Mouse (Mus musculus) lung, adult 2 months (tissue): ENCODE results near the gene Pmepa1. TPM values are rescaled to one million over a fixed set of nuclear protein-coding genes. Genes with fewer than 3 reads are reported as not detected.

Experiments used
- DNase-seq: peaks from one replicate; pipeline ENCODE4 v3.0.0; 2022
- H3K4me1 ChIP-seq: fragments of 200-500 bp; 2 replicates; pipeline ENCODE4 v1.6.1; 2011; ENCODE audit warnings: low read length; ENCODE audit not compliant: control insufficient read depth, insufficient read depth
- H3K4me3 ChIP-seq: fragments of 200-500 bp; replicated peaks from 2 replicates; pipeline ENCODE3; 2011; ENCODE audit warnings: low read depth, mild to moderate bottlenecking, control low read depth, low read length; ENCODE audit errors: extremely low read depth
- CTCF ChIP-seq: fragments of 200-500 bp; IDR thresholded peaks from 2 replicates; pipeline ENCODE4 v1.5.1; 2011; ENCODE audit warnings: mild to moderate bottlenecking, low read length, control low read depth; ENCODE audit not compliant: insufficient read depth
- POLR2A ChIP-seq: fragments of 200-500 bp; IDR thresholded peaks from 2 replicates; pipeline ENCODE4 v1.6.1; 2011; ENCODE audit warnings: low read depth, mild to moderate bottlenecking, control low read depth, low read length, borderline replicate concordance; ENCODE audit errors: extremely low read depth
- WGBS: fragments of 180-500 bp; shearing (Covaris S2); methylation state at CpG from one replicate; pipeline ENCODE4 v1.1.7; 2018; 5-methylcytosine and 5-hydroxymethylcytosine counted together
- polyA plus RNA-seq: library from polyadenylated mRNA; depleted of rRNA; stranded (reverse); fragments of >200 nt; gene quantifications from 2 replicates; pipeline ENCODE4 v1.2.3, GENCODE M21; 2012

Gene Pmepa1
- polyA plus RNA-seq, 1 experiment, result 96.2 TPM

DNA sequence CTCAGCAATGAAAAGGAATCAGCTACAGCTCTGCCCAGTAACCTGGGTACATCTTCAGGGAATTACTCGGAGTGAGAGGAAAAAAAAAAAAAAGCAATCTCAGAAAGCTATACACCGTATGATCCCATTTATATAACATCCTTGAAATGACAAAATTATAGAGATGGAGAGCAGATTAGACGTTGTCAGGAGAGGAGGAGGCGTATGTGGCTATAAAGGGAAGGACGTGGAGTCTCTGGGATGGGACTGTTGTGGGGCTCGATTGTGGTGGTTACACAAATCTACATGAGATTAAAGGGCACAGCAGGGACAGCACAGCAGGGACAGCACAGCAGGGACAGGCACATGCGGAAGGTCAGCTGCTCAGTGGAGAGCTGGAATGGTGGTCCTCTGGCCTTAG lies 27.5 kb downstream of the Pmepa1 start:
- Histone ChIP-seq H3K4me1 (peaks cover 13% of the 10 kb centered on the region), H3K4me3 (no peak overlapping the region)
- TF ChIP-seq CTCF, result no peak
- TF ChIP-seq POLR2A, result no peak
- no peak for DNase-seq
- 83% methylated on average over 7 of the region's 7 CpGs for WGBS

- Histone ChIP-seq H3K4me3 (no peak overlapping the region), H3K4me1 (peaks cover 16% of the 10 kb centered on the region)
- no peak for DNase-seq
- TF ChIP-seq POLR2A (no peak), CTCF (no peak)
- 40% methylated on average over 2 of the region's 2 CpGs for WGBS
Measured at GRCm38 (mm10) chr2:173247911-173248310, 28.4 kb downstream of the Pmepa1 start.

DNA sequence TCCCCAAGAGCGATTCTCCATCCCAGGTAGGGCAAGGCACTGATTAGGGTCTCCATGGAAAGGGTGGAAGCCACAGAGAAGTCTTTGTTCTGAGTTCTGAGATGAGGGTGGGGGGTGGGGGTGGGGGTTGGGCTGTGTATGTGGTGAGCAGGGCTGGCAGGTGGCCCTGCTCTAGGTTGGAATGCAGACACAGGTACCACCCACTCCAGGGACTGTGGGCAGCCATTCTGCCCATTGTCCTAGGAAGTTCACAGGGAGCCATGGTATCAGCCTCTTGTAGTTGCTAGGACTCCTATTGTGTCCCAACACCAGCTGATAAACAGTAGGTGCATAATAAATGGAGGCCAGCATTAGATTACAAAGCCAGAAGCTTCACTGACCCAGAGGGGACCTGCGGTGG lies 29.1 kb downstream of the Pmepa1 start:
- DNase-seq, result no peak
- peaks cover 16% of the 10 kb centered on the region for H3K4me1 ChIP-seq
- TF ChIP-seq POLR2A (no peak), CTCF (no peak)
- WGBS, result 59% methylated on average over 2 of the region's 2 CpGs
- no peak overlapping the region for H3K4me3 ChIP-seq

- TF ChIP-seq POLR2A (no peak), CTCF (0 out of 2 replicates have a peak, but pooled peaks have one; percentile 5)
- WGBS, result 73% methylated on average over 8 of the region's 8 CpGs
- peaks cover 16% of the 10 kb centered on the region for H3K4me1 ChIP-seq
Measured at GRCm38 (mm10) chr2:173246688-173247087, 29.6 kb downstream of the Pmepa1 start.

DNA sequence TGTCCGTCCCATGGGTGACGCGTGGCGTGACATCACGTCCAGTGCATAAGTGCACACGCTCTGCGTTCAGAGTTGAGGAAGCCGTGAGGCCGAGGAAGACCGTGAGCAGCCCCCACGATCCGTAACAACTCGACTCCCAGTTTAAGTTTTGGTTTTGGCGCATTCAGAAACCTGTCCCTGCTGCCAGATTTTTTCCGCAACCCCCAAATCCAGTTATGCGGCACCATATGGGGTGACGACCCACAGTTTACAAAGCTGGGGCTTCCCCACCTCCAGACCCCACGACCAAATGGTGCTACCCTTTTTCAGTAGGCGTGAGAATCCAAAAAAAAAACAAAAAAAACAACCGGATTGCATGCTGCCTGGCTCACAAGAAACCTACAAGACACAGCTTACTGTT lies 31.1 kb downstream of the Pmepa1 start:
- 81% methylated on average over 20 of the region's 20 CpGs for WGBS
- TF ChIP-seq POLR2A, result no peak
- no peak for TF ChIP-seq CTCF
- Histone ChIP-seq H3K4me1 (peaks cover 12% of the 10 kb centered on the region), H3K4me3 (no peak overlapping the region)
- no peak for DNase-seq

More at GRCm38 (mm10) chr2:173246688-173247087, 29.6 kb downstream of the Pmepa1 start:
- DNase-seq, result no peak
- no peak overlapping the region for H3K4me3 ChIP-seq

- TF ChIP-seq POLR2A (no peak), CTCF (no peak)
- no peak overlapping the region for H3K4me3 ChIP-seq
- peaks cover 12% of the 10 kb centered on the region for H3K4me1 ChIP-seq
- DNase-seq, result no peak
- 25% methylated on average over 3 of the region's 3 CpGs for WGBS
Measured at GRCm38 (mm10) chr2:173244108-173244507, 32.2 kb downstream of the Pmepa1 start.

- peaks cover 12% of the 10 kb centered on the region for H3K4me1 ChIP-seq
- TF ChIP-seq CTCF (no peak), POLR2A (no peak)
- WGBS, result 64% methylated on average over 9 of the region's 9 CpGs
- no peak overlapping the region for H3K4me3 ChIP-seq
- DNase-seq, result no peak
Measured at GRCm38 (mm10) chr2:173243616-173244015, 32.7 kb downstream of the Pmepa1 start.

GRCm38 (mm10) chr2:173242874-173243273 lies 33.5 kb downstream of the Pmepa1 start:
- TF ChIP-seq POLR2A (no peak), CTCF (no peak)
- no peak overlapping the region for H3K4me3 ChIP-seq
- H3K4me1 ChIP-seq, result peaks cover 12% of the 10 kb centered on the region
- 63% methylated on average over 12 of the region's 12 CpGs for WGBS
- DNase-seq, result no peak

DNA sequence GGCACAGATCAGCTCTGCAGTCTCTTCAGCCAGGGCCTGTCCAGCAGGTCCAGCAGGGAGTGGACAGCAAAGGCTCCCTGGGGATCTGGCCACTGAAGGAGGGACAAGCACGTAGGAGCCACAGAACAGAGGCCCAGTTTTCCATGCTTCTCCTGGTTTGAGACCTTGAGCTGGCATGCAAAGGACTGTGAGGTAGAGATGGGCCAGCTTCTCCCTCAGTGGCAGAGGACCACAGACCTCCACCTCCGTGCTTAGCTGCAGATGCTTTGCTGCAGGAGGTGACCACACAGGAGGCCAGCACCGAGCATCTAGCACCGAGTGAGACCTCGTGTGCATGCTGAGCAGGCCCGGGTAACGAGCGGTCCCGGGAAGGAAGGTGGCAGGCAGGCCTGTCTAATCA lies 35.6 kb downstream of the Pmepa1 start:
- no peak for DNase-seq
- 70% methylated on average over 9 of the region's 9 CpGs for WGBS
- peaks cover 16% of the 10 kb centered on the region for H3K4me1 ChIP-seq
- no peak for TF ChIP-seq POLR2A
- TF ChIP-seq CTCF, result no peak
- H3K4me3 ChIP-seq, result no peak overlapping the region

GRCm38 (mm10) chr2:173238522-173238921 lies 37.8 kb downstream of the Pmepa1 start:
- TF ChIP-seq POLR2A (no peak), CTCF (no peak)
- H3K4me1 ChIP-seq, result peaks cover 9% of the 10 kb centered on the region
- no peak overlapping the region for H3K4me3 ChIP-seq
- WGBS, result 50% methylated on average over 14 of the region's 14 CpGs
- no peak for DNase-seq
